Mouse (Mus musculus): ENCODE results near the gene Ltf.

Gene Ltf

DNA sequence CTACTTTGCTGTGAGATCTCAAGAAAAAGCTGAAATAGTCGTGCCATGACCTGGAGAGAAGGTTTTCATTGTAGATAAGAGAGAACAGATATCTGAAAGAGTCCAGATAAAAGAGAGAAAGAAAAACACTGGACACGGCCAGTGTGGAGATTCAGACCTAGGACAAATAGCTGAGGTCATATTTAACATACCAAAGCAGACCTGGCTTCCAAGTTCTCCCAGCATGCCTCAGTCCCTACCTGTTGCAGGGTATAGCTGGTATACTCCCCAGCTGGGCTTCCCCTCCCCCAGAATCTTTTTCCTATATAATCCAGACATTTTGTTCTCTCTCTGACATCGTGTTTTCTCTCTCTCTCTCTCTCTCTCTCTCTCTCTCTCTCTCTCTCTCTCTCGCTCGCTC, 68.9 kb downstream of the Ltf start:
- DNase-seq (ENCODE audit: low read depth, low spot score) = no peak

DNA sequence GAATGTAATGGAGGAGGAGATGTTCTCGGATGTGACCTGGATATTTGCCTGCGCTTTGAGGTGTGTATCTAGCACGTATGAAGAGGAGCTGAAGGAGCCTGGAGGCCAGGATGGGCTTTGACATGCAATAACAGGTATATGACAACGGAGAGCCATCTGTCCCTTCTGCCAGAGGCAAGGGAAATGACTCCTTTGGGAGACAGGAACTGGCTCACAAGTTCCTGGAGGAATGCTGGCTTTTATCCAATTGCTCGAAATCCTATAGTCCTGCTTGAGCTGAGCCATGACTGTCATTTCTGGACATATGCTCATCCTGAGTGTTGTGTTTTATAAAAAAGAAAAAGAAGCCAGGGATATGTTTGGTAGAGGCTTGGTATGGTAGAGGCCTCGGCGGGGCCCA, 69.8 kb downstream of the Ltf start:
- no peak for DNase-seq (ENCODE audit: low read depth, low spot score)
